Mouse (Mus musculus) heart, postnatal 25 days (tissue): ENCODE data around the gene Ces2c. TPM values are rescaled to one million over a fixed set of nuclear protein-coding genes. Genes with fewer than 3 reads are reported as not detected.
"Not testable (repeated sequence)": the region's sequence is repeated elsewhere in the genome, so short reads cannot be mapped to it uniquely, and the experiment has no call there.

Experiments used
- DNase-seq: peaks from one replicate; pipeline ENCODE4 v3.0.0; 2022; ENCODE audit warnings: low spot score
- intact Hi-C: fragments of 180-260 bp; cut with DNase I; formaldehyde crosslinking; loops from one replicate; pipeline ENCODE4 v1.15.1; 2025
- total RNA-seq, 2 experiments: library from RNA; stranded (reverse); gene quantifications; 2 replicates each; pipeline ENCODE4 v1.2.3; 2021

Ces2c gene
- not detected for total RNA-seq

GRCm38 (mm10) chr8:104846831-104847230, at the start of gene Ces2c:
Gene Ces2c (plus strand): TSS chr8:104847068.
- DNase-seq: no peak
- intact Hi-C loops: no loop called here

GRCm38 (mm10) chr8:104799385-104799784, 47.5 kb upstream of the Ces2c start:
- no peak for DNase-seq
- intact Hi-C loops: no loop called here

- intact Hi-C loops: no loop called here
- no peak for DNase-seq
Measured at GRCm38 (mm10) chr8:104806127-104806526, 40.7 kb upstream of the Ces2c start.

GRCm38 (mm10) chr8:104808542-104809413, 38.1 kb upstream of the Ces2c start:
- intact Hi-C loops: no loop called here
- no peak for DNase-seq

- DNase-seq: no peak
- intact Hi-C loops: no loop called here
Measured at GRCm38 (mm10) chr8:104809436-104809835, 37.4 kb upstream of the Ces2c start.

- no peak for DNase-seq
- intact Hi-C loops: no loop called here
Measured at GRCm38 (mm10) chr8:104826912-104827311, 20.0 kb upstream of the Ces2c start.

- no peak for DNase-seq
- intact Hi-C loops: no loop called here
Measured at GRCm38 (mm10) chr8:104828221-104828620, 18.6 kb upstream of the Ces2c start.

- no peak for DNase-seq
Measured at GRCm38 (mm10) chr8:104831440-104831839, 15.4 kb upstream of the Ces2c start, which contains the start of gene Ces2b. Gene Ces2b (plus strand): TSS chr8:104831572.

GRCm38 (mm10) chr8:104841360-104842078, 5.3 kb upstream of the Ces2c start:
- intact Hi-C loops: no loop called here
- DNase-seq: no peak

More at GRCm38 (mm10) chr8:104831440-104831839, 15.4 kb upstream of the Ces2c start, which contains the start of gene Ces2b:
- intact Hi-C loops: loop anchor here (2.0 kb wide), 1 partner anchor 15 kb away; no protein-coding TSS in a partner anchor

GRCm38 (mm10) chr8:104847741-104848462, 1.0 kb downstream of the Ces2c start:
- intact Hi-C loops: no loop called here
- DNase-seq: no peak

- intact Hi-C loops: not testable (repeated sequence)
Measured at GRCm38 (mm10) chr8:104866844-104867531, 20.1 kb downstream of the Ces2c start.

GRCm38 (mm10) chr8:104868876-104869275, 22.0 kb downstream of the Ces2c start:
- DNase-seq, intact Hi-C loops: not testable (repeated sequence)

More at GRCm38 (mm10) chr8:104866844-104867531, 20.1 kb downstream of the Ces2c start:
- DNase-seq: not testable (repeated sequence)

- DNase-seq, intact Hi-C loops: not testable (repeated sequence)
Measured at GRCm38 (mm10) chr8:104886223-104886926, 39.5 kb downstream of the Ces2c start.

GRCm38 (mm10) chr8:104901746-104902145, 54.9 kb downstream of the Ces2c start:
- intact Hi-C loops: loop anchor here (10.0 kb wide), 1 partner anchor 247 kb away; no protein-coding TSS in a partner anchor

More at GRCm38 (mm10) chr8:104901746-104902145, 54.9 kb downstream of the Ces2c start:
- DNase-seq: no peak

Other genes with a start within 250 kb of the Ces2c start
- 1 to 10 TPM; 2.4 to 3.1 TPM for gene Cdh16, start 222.7 kb upstream of the Ces2c start, total RNA-seq
- gene Rrad, start 215.7 kb upstream of the Ces2c start, total RNA-seq: 100 to 1,000 TPM; 323 to 376 TPM
- 10 to 100 TPM; 58.7 to 66.5 TPM for gene Ciao2b, start 205.1 kb upstream of the Ces2c start, total RNA-seq
- gene Ces2a, start 113.1 kb upstream of the Ces2c start, total RNA-seq: not detected
- gene Ces2b, start 15.5 kb upstream of the Ces2c start, total RNA-seq: under 1 TPM; 0.14 to 0.31 TPM
- 1 to 10 TPM in 1 of 2 experiments, under 1 TPM in 1; 0.92 to 1.6 TPM for gene Ces2e, start 79.2 kb downstream of the Ces2c start, total RNA-seq
- gene Ces2f, start 100.3 kb downstream of the Ces2c start, total RNA-seq: not detected
- gene Ces2g, start 114.7 kb downstream of the Ces2c start, total RNA-seq: 1 to 10 TPM; 2.8 to 3.7 TPM
- gene Ces2h, start 153.8 kb downstream of the Ces2c start, total RNA-seq: not detected
- gene Ces3a, start 201.5 kb downstream of the Ces2c start, total RNA-seq: not detected
- gene Ces3b, start 236.7 kb downstream of the Ces2c start, total RNA-seq: under 1 TPM in 1 of 2 experiments, not detected in 1; 0.23 TPM